Mouse (Mus musculus): ENCODE results near the gene Gm3594.
"Not testable (repeated sequence)": the region's sequence is repeated elsewhere in the genome, so short reads cannot be mapped to it uniquely, and the experiment has no call there.

The Gm3594 gene

GRCm38 (mm10) chr14:6444511-6444910 lies at the start of gene Gm3594:
Gene Gm3594, minus strand, starts transcription at chr14:6444611.
- not testable (repeated sequence) for DNase-seq (ENCODE audit: low spot score)

GRCm38 (mm10) chr14:6486331-6486730 lies 41.9 kb upstream of the Gm3594 start:
- peak; percentile 44 for DNase-seq (ENCODE audit: low spot score)

GRCm38 (mm10) chr14:6485541-6485940 lies 41.1 kb upstream of the Gm3594 start:
- DNase-seq (ENCODE audit: low spot score) = not testable (repeated sequence)

GRCm38 (mm10) chr14:6482126-6482525 lies 37.7 kb upstream of the Gm3594 start:
- peak; percentile 54 for DNase-seq (ENCODE audit: low spot score)

GRCm38 (mm10) chr14:6471856-6472255 lies 27.4 kb upstream of the Gm3594 start:
- DNase-seq (ENCODE audit: low spot score) = not testable (repeated sequence)

GRCm38 (mm10) chr14:6440774-6441173 lies 3.6 kb downstream of the Gm3594 start:
- peak; percentile 34 for DNase-seq (ENCODE audit: low spot score)

- DNase-seq (ENCODE audit: low spot score) = peak; percentile 38
Observed at GRCm38 (mm10) chr14:6440206-6440605, 4.2 kb downstream of the Gm3594 start.

- peak; percentile 43 for DNase-seq (ENCODE audit: low spot score)
Observed at GRCm38 (mm10) chr14:6426766-6427165, 17.6 kb downstream of the Gm3594 start.

GRCm38 (mm10) chr14:6426353-6426752 lies 18.1 kb downstream of the Gm3594 start:
- DNase-seq (ENCODE audit: low spot score) = peak; percentile 26

GRCm38 (mm10) chr14:6412382-6412781 lies 32.0 kb downstream of the Gm3594 start, which contains the start of gene Gm3591:
Gene Gm3591, minus strand, starts transcription at chr14:6412482.
- DNase-seq (ENCODE audit: low spot score) = not testable (repeated sequence)

GRCm38 (mm10) chr14:6390219-6390618 lies 54.2 kb downstream of the Gm3594 start, which contains the start of gene Gm16440:
Gene Gm16440, minus strand, starts transcription at chr14:6390319.
- DNase-seq (ENCODE audit: low spot score) = not testable (repeated sequence)

Measured in testis, postnatal 10 days (tissue).